Mouse (Mus musculus) heart, adult 11 months (tissue): ENCODE measurements around the gene Gm17728.
A peak's percentile ranks its signal among the peaks of the same experiment; 100 is the strongest.

Experiments
- DNase-seq: peaks from one replicate; pipeline ENCODE4 v3.0.0; 2022

Gm17728 gene

DNA sequence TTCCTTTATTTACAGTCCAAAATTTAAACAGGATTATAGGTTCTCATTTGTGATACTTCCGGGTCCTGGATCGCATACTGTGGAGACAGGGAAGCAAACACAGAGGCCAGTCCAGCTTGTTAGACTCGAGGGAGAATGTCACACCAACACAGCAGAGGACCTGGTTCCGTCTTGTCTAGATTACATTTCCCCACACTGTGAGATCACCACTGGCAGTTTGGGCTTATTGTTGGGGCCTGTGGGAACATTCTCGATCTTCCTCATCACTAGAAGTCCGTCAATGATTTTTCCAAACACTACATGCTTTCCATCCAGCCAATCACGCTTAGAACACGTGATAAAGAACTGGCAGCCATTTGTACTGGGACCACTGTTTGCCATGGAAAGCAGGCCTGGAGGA, at the start of gene Gm17728:
TSS of gene Gm17728 (plus strand) at position 301 of the 400 bp plus-strand sequence.
- DNase-seq, result peak; percentile 15

GRCm38 (mm10) chr17:9397493-9397892, 24.4 kb upstream of the Gm17728 start:
- DNase-seq, result no peak

DNA sequence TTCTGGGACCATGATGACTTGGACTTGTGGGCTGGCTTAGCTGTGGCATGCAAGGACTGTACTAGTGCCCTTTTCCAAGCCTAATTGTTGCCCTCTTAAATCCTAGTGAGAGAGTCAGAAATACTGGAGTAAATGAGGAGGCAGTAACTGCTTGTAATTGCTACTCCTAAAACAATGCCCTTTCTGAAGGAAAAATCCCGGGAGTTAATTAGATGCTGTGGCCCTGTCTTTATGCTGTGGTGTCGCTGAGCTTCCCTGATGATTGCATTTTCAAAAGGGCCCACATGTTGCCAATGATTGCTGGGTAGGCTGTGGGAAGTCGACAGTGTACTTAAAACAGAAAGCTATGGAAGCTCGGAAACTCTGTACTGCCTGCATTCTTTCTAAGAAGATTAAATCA, 23.3 kb upstream of the Gm17728 start:
- no peak for DNase-seq

GRCm38 (mm10) chr17:9403991-9404390, 17.9 kb upstream of the Gm17728 start:
- DNase-seq, result no peak

- DNase-seq, result peak; percentile 88
These were observed 14.2 kb upstream of the Gm17728 start for GRCm38 (mm10) chr17:9407640-9408039.

DNA sequence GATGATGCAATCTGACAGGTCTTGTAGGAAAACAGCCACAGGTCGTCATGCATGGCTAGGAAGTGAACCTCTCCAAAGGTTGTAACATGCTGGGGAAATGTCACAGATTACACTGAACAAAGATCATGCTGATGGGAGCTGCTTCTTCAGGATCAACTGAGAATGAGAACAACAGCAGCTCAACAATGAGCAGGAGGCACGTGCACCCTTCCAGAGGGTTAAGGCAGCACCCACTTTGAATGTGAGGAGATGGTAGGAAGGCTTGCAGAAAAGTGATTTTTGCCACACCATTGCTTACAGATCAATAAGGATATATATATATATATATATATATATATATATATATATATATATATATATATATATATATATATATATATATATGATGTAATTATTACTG, 2.8 kb upstream of the Gm17728 start:
- DNase-seq, result peak; percentile 78

DNA sequence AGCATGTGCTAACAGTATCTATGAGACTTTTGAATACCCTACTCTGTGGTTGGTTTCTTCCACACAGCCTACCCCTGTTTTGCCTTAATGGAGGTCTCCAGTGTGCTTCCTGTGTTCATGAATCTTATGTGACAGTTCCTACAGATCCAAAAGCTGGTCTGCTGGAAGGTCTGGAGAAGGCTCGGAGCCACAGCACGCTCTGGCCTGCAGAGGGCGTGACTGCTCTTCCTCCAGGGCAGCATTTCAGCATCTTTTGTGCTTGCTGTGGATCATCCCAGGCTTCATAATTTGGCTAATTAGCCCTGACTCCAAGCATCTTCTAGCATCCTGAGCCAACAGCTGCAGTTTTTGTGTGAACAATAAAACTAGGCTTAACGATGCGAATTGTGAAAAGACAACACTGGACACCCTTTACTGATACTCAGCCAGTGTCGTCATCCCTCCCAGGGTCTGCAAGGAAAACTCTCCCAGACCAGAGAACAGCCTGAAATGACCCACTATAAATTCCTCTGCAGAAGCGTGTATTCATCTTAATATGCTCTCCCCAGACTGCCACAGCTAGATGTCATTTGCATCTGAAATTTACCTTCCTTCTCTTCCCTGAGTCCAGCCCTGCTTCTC, 6.6 kb downstream of the Gm17728 start:
- DNase-seq, result peak; percentile 75

GRCm38 (mm10) chr17:9439997-9440655, 18.3 kb downstream of the Gm17728 start:
- DNase-seq, result peak; percentile 43

DNA sequence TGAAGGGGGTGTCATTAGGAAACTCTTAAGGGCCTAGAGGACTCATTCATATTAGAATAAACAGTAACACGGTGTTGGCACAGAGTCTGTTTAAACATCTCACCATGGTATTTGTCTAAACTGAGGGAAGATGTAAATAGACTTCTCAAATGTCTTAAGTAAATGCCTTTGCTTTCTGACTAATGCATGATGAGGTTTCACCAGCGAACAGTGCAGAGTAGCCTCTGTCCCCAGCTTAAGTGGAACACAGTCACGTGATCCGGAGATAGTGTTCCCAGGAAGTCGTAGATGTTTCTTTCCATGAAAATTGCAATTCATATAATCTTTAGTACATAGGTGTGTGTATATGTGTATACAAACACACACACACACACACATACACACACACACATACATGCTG, 34.5 kb downstream of the Gm17728 start:
- no peak for DNase-seq

DNA sequence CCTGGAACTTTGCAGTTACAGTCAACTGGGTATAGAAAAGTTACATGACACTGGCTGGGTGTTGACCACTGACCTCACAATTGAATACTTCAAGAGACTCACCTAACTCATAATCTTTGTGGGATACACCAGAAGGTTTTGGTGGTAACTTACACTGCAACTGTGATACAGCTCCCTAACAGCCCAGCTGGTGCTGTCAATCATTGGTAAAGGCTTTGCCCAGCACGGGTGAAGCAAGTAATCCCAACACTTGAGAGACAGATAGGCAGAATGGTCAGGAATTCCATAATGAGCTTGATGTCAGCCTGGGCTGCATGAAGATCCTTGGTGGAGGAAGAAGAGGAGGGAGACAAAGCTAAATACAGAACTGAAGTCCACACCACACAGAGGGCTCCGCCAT, 39.0 kb downstream of the Gm17728 start:
- DNase-seq, result no peak
